Mouse (Mus musculus): Measurements from ENCODE around the gene Cenps. TPM values are rescaled to one million over a fixed set of nuclear protein-coding genes. Genes with fewer than 3 reads are reported as not detected.

The Cenps gene
- total and polyA plus RNA-seq, 2 experiments: 0.33 to 0.46 TPM

- peaks cover 9% of the 10 kb centered on the region for H3K4me1 ChIP-seq (ENCODE audit: control insufficient read depth, insufficient read depth, low read length)
- 31% methylated on average over 5 of the region's 5 CpGs for WGBS
- TF ChIP-seq CTCF (IDR thresholded peaks at IDR 0.05; ENCODE audit: low read depth, low read length): no peak
- no peak for TF ChIP-seq POLR2A (IDR thresholded peaks at IDR 0.05; ENCODE audit: extremely low read depth, insufficient read depth, low read length)
- H3K36me3 ChIP-seq (ENCODE audit: control insufficient read depth, insufficient read depth, low read length): peaks cover 29% of the 10 kb centered on the region
- H3K9ac ChIP-seq (ENCODE audit: low read depth, low read length): no peak overlapping the region
- H3K4me3 ChIP-seq (ENCODE audit: insufficient read depth, low read depth, low read length): no peak overlapping the region
- no peak for DNase-seq (ENCODE audit: extremely low read depth, low read depth, low spot score)
- H3K79me2 ChIP-seq (ENCODE audit: control insufficient read depth, insufficient read depth, low read length): no peaks in the 10 kb centered on the region
- no peak overlapping the region for H3K27ac ChIP-seq (replicated peaks; ENCODE audit: insufficient read depth, low read depth, low read length)
- no peaks in the 10 kb centered on the region for H3K27me3 ChIP-seq (ENCODE audit: control insufficient read depth, insufficient read depth, low read length)
Observed at GRCm38 (mm10) chr4:149177046-149177445, 39.6 kb upstream of the Cenps start.

GRCm38 (mm10) chr4:149176645-149177044, 39.2 kb upstream of the Cenps start:
- H3K27ac ChIP-seq (replicated peaks; ENCODE audit: insufficient read depth, low read depth, low read length): no peak overlapping the region
- H3K4me1 ChIP-seq (ENCODE audit: control insufficient read depth, insufficient read depth, low read length): peaks cover 11% of the 10 kb centered on the region
- H3K4me3 ChIP-seq (ENCODE audit: insufficient read depth, low read depth, low read length): no peak overlapping the region
- H3K9ac ChIP-seq (ENCODE audit: low read depth, low read length): no peak overlapping the region
- DNase-seq (ENCODE audit: extremely low read depth, low read depth, low spot score): peak; percentile 72
- H3K79me2 ChIP-seq (ENCODE audit: control insufficient read depth, insufficient read depth, low read length): no peaks in the 10 kb centered on the region
- WGBS: 38% methylated on average over 6 of the region's 6 CpGs
- peaks cover 29% of the 10 kb centered on the region for H3K36me3 ChIP-seq (ENCODE audit: control insufficient read depth, insufficient read depth, low read length)
- no peaks in the 10 kb centered on the region for H3K27me3 ChIP-seq (ENCODE audit: control insufficient read depth, insufficient read depth, low read length)
- no peak for TF ChIP-seq POLR2A (IDR thresholded peaks at IDR 0.05; ENCODE audit: extremely low read depth, insufficient read depth, low read length)
- no peak for TF ChIP-seq CTCF (IDR thresholded peaks at IDR 0.05; ENCODE audit: low read depth, low read length)

- H3K27me3 ChIP-seq (ENCODE audit: control insufficient read depth, insufficient read depth, low read length): no peaks in the 10 kb centered on the region
- H3K79me2 ChIP-seq (ENCODE audit: control insufficient read depth, insufficient read depth, low read length): no peaks in the 10 kb centered on the region
- peaks cover 18% of the 10 kb centered on the region for H3K4me1 ChIP-seq (ENCODE audit: control insufficient read depth, insufficient read depth, low read length)
- peaks cover 8% of the 10 kb centered on the region; the same call in 1 of the 2 replicates for H3K36me3 ChIP-seq (ENCODE audit: control insufficient read depth, insufficient read depth, low read length)
- peak; percentile 30 for DNase-seq (ENCODE audit: extremely low read depth, low read depth, low spot score)
- no peak overlapping the region for H3K27ac ChIP-seq (replicated peaks; ENCODE audit: insufficient read depth, low read depth, low read length)
- WGBS: 76% methylated on average over 6 of the region's 6 CpGs
- H3K4me3 ChIP-seq (ENCODE audit: insufficient read depth, low read depth, low read length): no peak overlapping the region
- no peak overlapping the region for H3K9ac ChIP-seq (ENCODE audit: low read depth, low read length)
- TF ChIP-seq CTCF (IDR thresholded peaks at IDR 0.05; ENCODE audit: low read depth, low read length) (no peak), POLR2A (IDR thresholded peaks at IDR 0.05; ENCODE audit: extremely low read depth, insufficient read depth, low read length) (no peak)
Observed at GRCm38 (mm10) chr4:149173661-149174060, 36.2 kb upstream of the Cenps start.

GRCm38 (mm10) chr4:149172666-149173065, 35.2 kb upstream of the Cenps start:
- peak; percentile 28 for DNase-seq (ENCODE audit: extremely low read depth, low read depth, low spot score)
- TF ChIP-seq CTCF (IDR thresholded peaks at IDR 0.05; ENCODE audit: low read depth, low read length): no peak
- TF ChIP-seq POLR2A (IDR thresholded peaks at IDR 0.05; ENCODE audit: extremely low read depth, insufficient read depth, low read length): no peak
- Histone ChIP-seq H3K4me1 (ENCODE audit: control insufficient read depth, insufficient read depth, low read length) (peaks cover 18% of the 10 kb centered on the region), H3K79me2 (ENCODE audit: control insufficient read depth, insufficient read depth, low read length) (no peaks in the 10 kb centered on the region), H3K27me3 (ENCODE audit: control insufficient read depth, insufficient read depth, low read length) (no peaks in the 10 kb centered on the region), H3K4me3 (ENCODE audit: insufficient read depth, low read depth, low read length) (no peak overlapping the region), H3K9ac (ENCODE audit: low read depth, low read length) (no peak overlapping the region), H3K27ac (replicated peaks; ENCODE audit: insufficient read depth, low read depth, low read length) (no peak overlapping the region), H3K36me3 (ENCODE audit: control insufficient read depth, insufficient read depth, low read length) (peaks cover 4% of the 10 kb centered on the region; the same call in 1 of the 2 replicates)
- WGBS: 52% methylated on average over 2 of the region's 2 CpGs

- WGBS: 79% methylated on average over 5 of the region's 5 CpGs
Observed at GRCm38 (mm10) chr4:149172083-149172482, 34.7 kb upstream of the Cenps start.

GRCm38 (mm10) chr4:149171581-149171981, 34.2 kb upstream of the Cenps start:
- Histone ChIP-seq H3K36me3 (ENCODE audit: control insufficient read depth, insufficient read depth, low read length) (peaks cover 4% of the 10 kb centered on the region; the same call in 1 of the 2 replicates), H3K4me1 (ENCODE audit: control insufficient read depth, insufficient read depth, low read length) (peaks cover 16% of the 10 kb centered on the region), H3K9ac (ENCODE audit: low read depth, low read length) (no peak overlapping the region), H3K27me3 (ENCODE audit: control insufficient read depth, insufficient read depth, low read length) (no peaks in the 10 kb centered on the region), H3K4me3 (ENCODE audit: insufficient read depth, low read depth, low read length) (no peak overlapping the region), H3K27ac (replicated peaks; ENCODE audit: insufficient read depth, low read depth, low read length) (peak overlapping the region; percentile 61), H3K79me2 (ENCODE audit: control insufficient read depth, insufficient read depth, low read length) (no peaks in the 10 kb centered on the region)
- TF ChIP-seq POLR2A (IDR thresholded peaks at IDR 0.05; ENCODE audit: extremely low read depth, insufficient read depth, low read length) (no peak), CTCF (IDR thresholded peaks at IDR 0.05; ENCODE audit: low read depth, low read length) (no peak)
- 20% methylated on average over 5 of the region's 5 CpGs for WGBS
- DNase-seq (ENCODE audit: extremely low read depth, low read depth, low spot score): peak; percentile 69

More at GRCm38 (mm10) chr4:149172083-149172482, 34.7 kb upstream of the Cenps start:
- H3K79me2 ChIP-seq (ENCODE audit: control insufficient read depth, insufficient read depth, low read length): no peaks in the 10 kb centered on the region
- no peak overlapping the region for H3K9ac ChIP-seq (ENCODE audit: low read depth, low read length)
- DNase-seq (ENCODE audit: extremely low read depth, low read depth, low spot score): peak; percentile 13
- H3K27ac ChIP-seq (replicated peaks; ENCODE audit: insufficient read depth, low read depth, low read length): no peak overlapping the region
- no peak overlapping the region for H3K4me3 ChIP-seq (ENCODE audit: insufficient read depth, low read depth, low read length)
- TF ChIP-seq POLR2A (IDR thresholded peaks at IDR 0.05; ENCODE audit: extremely low read depth, insufficient read depth, low read length) (no peak), CTCF (IDR thresholded peaks at IDR 0.05; ENCODE audit: low read depth, low read length) (no peak)
- no peaks in the 10 kb centered on the region for H3K27me3 ChIP-seq (ENCODE audit: control insufficient read depth, insufficient read depth, low read length)
- peaks cover 4% of the 10 kb centered on the region; the same call in 1 of the 2 replicates for H3K36me3 ChIP-seq (ENCODE audit: control insufficient read depth, insufficient read depth, low read length)
- peaks cover 18% of the 10 kb centered on the region for H3K4me1 ChIP-seq (ENCODE audit: control insufficient read depth, insufficient read depth, low read length)
